In genomic region chr11:47167376-47167775, GRCm38 (mm10) we compare ENCODE assay signal across 18 mouse cellular contexts.
A peak's percentile ranks its signal among the peaks of the same experiment; 100 is the strongest.
DNase-seq lines count a peak whose midpoint lies in the region; ATAC-seq lines count a peak whose summit lies in the region.
"Had no signal": no experiment of that assay in that cellular context is flagged by ENCODE, and none has a peak within 500 bp of the region (broad histone marks: within the 10 kb centered on the region; RNA-seq: fewer than 3 reads in every experiment).

No protein-coding gene starts in this region.

- WGBS in forebrain, embryonic 16.5 days = 66% methylated on average over 4 of the region's 4 CpGs

- DNase-seq in frontal cortex, adult 2 months (ENCODE audit: extremely low spot score in 1 of 2, low spot score in 1 of 2) = peak; percentile 14 to 48
- DNase-seq in frontal cortex, postnatal 25 days (ENCODE audit: low spot score in 2 of 2) = no peak
- peak; percentile 82 for DNase-seq in brain, adult 2 months (ENCODE audit: low read depth, low spot score)
- DNase-seq in layer of hippocampus, postnatal 14 days (ENCODE audit: low spot score in 2 of 2) = peak; percentile 22 to 80
- DNase-seq in thymus, postnatal 0 days (ENCODE audit: low spot score) = no peak
- no peak for DNase-seq in spleen, adult 12 weeks (ENCODE audit: low spot score)
- DNase-seq: adrenal gland, adult 2 months; cerebellum, adult 9-10 months; heart, postnatal 14 days; kidney, adult 11 months; kidney, postnatal 14 days; midbrain, embryonic 14.5 days; thymus, postnatal 36 days had no signal

- no peaks in the 10 kb centered on the region for H3K9me3 ChIP-seq in forebrain, embryonic 16.5 days (ENCODE audit: control insufficient read depth, low read length)
- H3K9me3 ChIP-seq: hindbrain, embryonic 15.5 days; limb, embryonic 10.5 days; liver, embryonic 12.5 days; lung, embryonic 15.5 days had no signal

- H3K9ac ChIP-seq in forebrain, embryonic 16.5 days (replicated peaks; ENCODE audit: low read depth, low read length) = no peak overlapping the region
- H3K9ac ChIP-seq: hindbrain, embryonic 15.5 days; liver, embryonic 12.5 days; lung, embryonic 15.5 days had no signal

- no peaks in the 10 kb centered on the region for H3K4me1 ChIP-seq in forebrain, embryonic 16.5 days (replicated peaks; ENCODE audit: control insufficient read depth, insufficient read depth, low read length)
- H3K4me1 ChIP-seq: hindbrain, embryonic 15.5 days; limb, embryonic 10.5 days; liver, embryonic 12.5 days; lung, embryonic 15.5 days had no signal

- no peak overlapping the region for H3K27ac ChIP-seq in forebrain, embryonic 16.5 days (ENCODE audit: low read length)
- H3K27ac ChIP-seq: hindbrain, embryonic 15.5 days; limb, embryonic 10.5 days; liver, embryonic 12.5 days; lung, embryonic 15.5 days had no signal

- H3K27me3 ChIP-seq in forebrain, embryonic 16.5 days (replicated peaks; ENCODE audit: control insufficient read depth, insufficient read depth, low read length) = no peaks in the 10 kb centered on the region
- H3K27me3 ChIP-seq: hindbrain, embryonic 15.5 days; liver, embryonic 12.5 days; lung, embryonic 15.5 days had no signal

- ATAC-seq in forebrain, embryonic 16.5 days = peak; percentile 80
- ATAC-seq: liver, embryonic 12.5 days had no signal

- H3K4me2 ChIP-seq in forebrain, embryonic 16.5 days (ENCODE audit: low read length) = no peak overlapping the region
- H3K4me2 ChIP-seq: hindbrain, embryonic 15.5 days; liver, embryonic 12.5 days; lung, embryonic 15.5 days had no signal

- H3K4me3 ChIP-seq in forebrain, embryonic 16.5 days (replicated peaks; ENCODE audit: low read length) = no peak overlapping the region
- H3K4me3 ChIP-seq: hindbrain, embryonic 15.5 days; limb, embryonic 10.5 days; liver, embryonic 12.5 days; lung, embryonic 15.5 days had no signal

- H3K36me3 ChIP-seq in forebrain, embryonic 16.5 days (ENCODE audit: control insufficient read depth, insufficient read depth) = no peaks in the 10 kb centered on the region
- H3K36me3 ChIP-seq: hindbrain, embryonic 15.5 days; limb, embryonic 10.5 days; liver, embryonic 12.5 days; lung, embryonic 15.5 days had no signal

Comparison
In these comparisons a context has a peak if more than half of its experiments do, and no peak if none do; other contexts are left out.
1. DNase-seq: peak in frontal cortex, adult 2 months (2 of 2), brain, adult 2 months (single experiment) and layer of hippocampus, postnatal 14 days (2 of 2); none in frontal cortex, postnatal 25 days (0 of 2), thymus, postnatal 0 days (single experiment) and spleen, adult 12 weeks (single experiment).